ENCODE assay signal across 14 mouse cellular contexts in the genomic region with DNA sequence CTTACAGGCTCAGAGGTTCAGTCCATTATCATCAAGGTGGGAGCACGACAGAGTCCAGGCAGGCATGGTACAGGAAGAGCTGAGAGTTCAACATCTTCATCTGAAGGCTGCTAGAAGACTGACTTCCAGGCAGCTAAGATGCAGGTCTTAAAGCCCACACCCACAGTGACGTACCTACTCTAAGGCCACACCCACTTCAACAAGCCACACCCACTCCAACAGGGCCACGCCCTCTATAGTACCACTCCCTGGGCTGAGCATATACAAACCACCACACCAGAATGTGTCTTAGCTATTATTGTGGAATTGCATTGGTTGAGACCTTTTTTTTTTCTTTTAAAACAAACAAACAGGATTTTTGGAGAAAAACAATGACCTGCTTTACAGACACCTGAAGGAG. TPM values are rescaled to one million over a fixed set of nuclear protein-coding genes. Genes with fewer than 3 reads are reported as not detected.
DNase-seq lines count a peak whose midpoint lies in the region; ATAC-seq and TF ChIP-seq lines count a peak whose summit lies in the region.
"Had no signal": no experiment of that assay in that cellular context is flagged by ENCODE, and none has a peak within 500 bp of the region (broad histone marks: within the 10 kb centered on the region; RNA-seq: fewer than 3 reads in every experiment).

No protein-coding gene starts in this region.

- DNase-seq in lung, embryonic 14.5 days, result peak; percentile 40
- no peak for DNase-seq in lung, adult 18-20 months
- DNase-seq in ES-E14 (ENCODE audit: low read depth, low spot score), result peak; percentile 76
- peak; percentile 37 for DNase-seq in naive thymus-derived CD4-positive, alpha-beta T cell, adult 2 months (ENCODE audit: low read depth)
- DNase-seq in layer of hippocampus, adult 9-11 months, result no peak
- no peak for DNase-seq in right cerebral cortex, postnatal 36 days (ENCODE audit: low spot score in 2 of 2)
- no peak for DNase-seq in right cerebral cortex, postnatal 10 days (ENCODE audit: low spot score in 2 of 2)
- DNase-seq: cerebellum, adult 18-20 months; embryo, embryonic 11 days; lung, postnatal 36 days; spleen, adult 18-20 months had no signal

- ATAC-seq in lung, embryonic 14.5 days (ENCODE audit: insufficient read depth), result no peak
- peak; percentile 51; the same call in 1 of the 2 replicates for ATAC-seq in granulocyte monocyte progenitor cell, adult 5-6 weeks (replicated peaks; ENCODE audit: poor library complexity, severe bottlenecking)

- 56% methylated on average over 3 of the region's 3 CpGs for WGBS in lung, embryonic 14.5 days

- no peaks in the 10 kb centered on the region for H3K9me3 ChIP-seq in lung, embryonic 14.5 days (ENCODE audit: low read depth, low read length)
- no peaks in the 10 kb centered on the region for H3K9me3 ChIP-seq in ES-E14 (ENCODE audit: control insufficient read depth, insufficient read depth, low read depth, low read length)
- H3K9me3 ChIP-seq: hindbrain, embryonic 12.5 days had no signal

- no peaks in the 10 kb centered on the region for H3K4me1 ChIP-seq in lung, embryonic 14.5 days (ENCODE audit: insufficient read depth)
- peaks cover 0 to 9% of the 10 kb centered on the region in 2 experiments; a peak in 2 of 4 replicates for H3K4me1 ChIP-seq in ES-E14 (ENCODE audit: control insufficient read depth in 2 of 2, insufficient read depth in 2 of 2, low read length in 2 of 2, poor library complexity in 1 of 2)
- H3K4me1 ChIP-seq: hindbrain, embryonic 12.5 days had no signal

- H3K4me2 ChIP-seq in lung, embryonic 14.5 days, result no peak overlapping the region
- H3K4me2 ChIP-seq: heart, embryonic 11.5 days; hindbrain, embryonic 12.5 days had no signal

- H3K27me3 ChIP-seq in lung, embryonic 14.5 days (ENCODE audit: insufficient read depth, low read length), result no peaks in the 10 kb centered on the region
- H3K27me3 ChIP-seq: hindbrain, embryonic 12.5 days had no signal

- no peak overlapping the region for H3K9ac ChIP-seq in lung, embryonic 14.5 days
- no peak overlapping the region for H3K9ac ChIP-seq in ES-E14 (ENCODE audit: insufficient read depth, low read depth, low read length, poor library complexity, severe bottlenecking)
- H3K9ac ChIP-seq: hindbrain, embryonic 12.5 days had no signal

- in situ Hi-C loops in ES-E14 (cut with MboI; ENCODE audit: low sequenced_read_pairs in 2 of 2, unreplicated experiment in 2 of 2), result no loop called here

- H3K36me3 ChIP-seq in lung, embryonic 14.5 days (ENCODE audit: insufficient read depth), result no peaks in the 10 kb centered on the region
- H3K36me3 ChIP-seq in ES-E14 (ENCODE audit: control insufficient read depth, insufficient read depth, low read length, poor library complexity, severe bottlenecking), result no peaks in the 10 kb centered on the region
- H3K36me3 ChIP-seq: hindbrain, embryonic 12.5 days had no signal

- no peak for TF ChIP-seq CTCF in lung, embryonic 14.5 days (IDR thresholded peaks at IDR 0.05; ENCODE audit: low read depth)

- no peak overlapping the region for H3K27ac ChIP-seq in lung, embryonic 14.5 days (ENCODE audit: low read depth)
- no peak overlapping the region for H3K27ac ChIP-seq in ES-E14 (ENCODE audit: insufficient read depth, low read depth, low read length, poor library complexity, severe bottlenecking)
- H3K27ac ChIP-seq: hindbrain, embryonic 12.5 days had no signal

- H3K4me3 ChIP-seq in lung, embryonic 14.5 days (ENCODE audit: low read depth, low read length), result no peak overlapping the region
- H3K4me3 ChIP-seq in ES-E14 (ENCODE audit: insufficient read depth in 1 of 2, low read depth in 1 of 2, low read length in 2 of 2, poor library complexity in 1 of 2, severe bottlenecking in 1 of 2), result no peak overlapping the region
- H3K4me3 ChIP-seq: hindbrain, embryonic 12.5 days had no signal

TF ChIP-seq in ES-E14, 5 proteins besides CTCF, POLR2A, EP300 and RAD21:
- TF ChIP-seq ZC3H11A (IDR thresholded peaks at IDR 0.05; ENCODE audit: borderline replicate concordance, low read depth, low read length) (no peak), ZNF384 (IDR thresholded peaks at IDR 0.05; ENCODE audit: low read depth, low read length) (no peak)
TF ChIP-seq in ES-E14: peak in this region for 0.

RNA-seq across cellular contexts. Expression of a gene that starts 34.8 kb away (rescaled TPM):
- 140 and 144 TPM in 2 replicates for polyA plus RNA-seq in lung, embryonic 14.5 days (2014; fragmentation: Nextera tagmentation; extraction: Ambion mirVana)
- total RNA-seq in ES-E14 (2012; rRNA removed), result 54.4 and 94.6 TPM in 2 replicates
- total RNA-seq in granulocyte monocyte progenitor cell, adult 5-6 weeks (2014; fragmentation: Nextera tagmentation), result 18.5 and 29.5 TPM in 2 replicates
- total RNA-seq in granulocyte monocyte progenitor cell, adult 5-6 weeks (2017), result 38.2 and 49.8 TPM in 2 replicates

RNA-seq across cellular contexts. Expression of a gene that starts 34.9 kb away (rescaled TPM):
- polyA plus RNA-seq in lung, embryonic 14.5 days (2014; fragmentation: Nextera tagmentation; extraction: Ambion mirVana), result 56.3 and 59.3 TPM in 2 replicates
- 31.7 and 33.8 TPM in 2 replicates for total RNA-seq in ES-E14 (2012; rRNA removed)
- total RNA-seq in granulocyte monocyte progenitor cell, adult 5-6 weeks (2014; fragmentation: Nextera tagmentation), result 27.6 and 34.3 TPM in 2 replicates
- total RNA-seq in granulocyte monocyte progenitor cell, adult 5-6 weeks (2017), result 13.3 and 16.9 TPM in 2 replicates

RNA-seq across cellular contexts. Expression of a gene that starts 56.6 kb away (rescaled TPM):
- 2.5 and 2.8 TPM in 2 replicates for polyA plus RNA-seq in lung, embryonic 14.5 days (2014; fragmentation: Nextera tagmentation; extraction: Ambion mirVana)
- 3.6 and 5.6 TPM in 2 replicates for total RNA-seq in ES-E14 (2012; rRNA removed)
- 0.15 and 1.0 TPM in 2 replicates for total RNA-seq in granulocyte monocyte progenitor cell, adult 5-6 weeks (2014; fragmentation: Nextera tagmentation)
- total RNA-seq in granulocyte monocyte progenitor cell, adult 5-6 weeks (2017), result 0.82 and 1.5 TPM in 2 replicates

Comparison
In these comparisons a context has a peak if more than half of its experiments do, and no peak if none do; other contexts are left out.
1. DNase-seq: peak in lung, embryonic 14.5 days (single experiment), ES-E14 (single experiment) and naive thymus-derived CD4-positive, alpha-beta T cell, adult 2 months (single experiment); none in lung, adult 18-20 months (0 of 2), layer of hippocampus, adult 9-11 months (single experiment), right cerebral cortex, postnatal 36 days (0 of 2) and right cerebral cortex, postnatal 10 days (0 of 2).